Mouse (Mus musculus) MEL (cell line): ENCODE measurements around the gene Elovl7. TPM values are rescaled to one million over a fixed set of nuclear protein-coding genes. Genes with fewer than 3 reads are reported as not detected.

Experiments
- DNase-seq: peaks from one replicate; pipeline ENCODE4 v3.0.0; 2011; ENCODE audit warnings: low read depth, low spot score
- H3K27ac ChIP-seq: 2 replicates; pipeline ENCODE4 v1.5.1; 2012; ENCODE audit warnings: low read depth, mild to moderate bottlenecking, control low read depth, low read length, moderate library complexity; ENCODE audit not compliant: control insufficient read depth
- H3K27me3 ChIP-seq, 2 experiments: fragments of 150-350 bp in 1 of 2; sonication (generic) in 1 of 2; 2 replicates each; pipeline ENCODE4 v1.6.1; 2012; ENCODE audit warnings: low read length in 2 of 2, mild to moderate bottlenecking in 2 of 2, improper control_type of control experiment in 1 of 2, moderate library complexity in 1 of 2; ENCODE audit not compliant: insufficient read depth in 2 of 2, control insufficient read depth in 1 of 2
- H3K36me3 ChIP-seq, 2 experiments: 2 replicates each; pipeline ENCODE4 v1.6.1; 2012 to 2014; ENCODE audit warnings: low read length in 2 of 2, improper control_type of control experiment in 1 of 2, inconsistent platforms in 1 of 2, mild to moderate bottlenecking in 1 of 2; ENCODE audit not compliant: insufficient read depth in 2 of 2, control insufficient read depth in 1 of 2
- H3K4me1 ChIP-seq, 2 experiments: fragments of 150-350 bp in 1 of 2; sonication (generic) in 1 of 2; 2 replicates each; pipeline ENCODE4 v1.6.1; 2012; ENCODE audit warnings: low read length in 2 of 2, improper control_type of control experiment in 1 of 2, mild to moderate bottlenecking in 1 of 2; ENCODE audit not compliant: insufficient read depth in 2 of 2, control insufficient read depth in 1 of 2
- H3K4me3 ChIP-seq, 2 experiments: fragments of 150-350 bp in 1 of 2; sonication (generic) in 1 of 2; 2 replicates each; pipeline ENCODE4 v1.5.1; 2012; ENCODE audit warnings: low read depth in 2 of 2, low read length in 2 of 2, mild to moderate bottlenecking in 2 of 2, moderate library complexity in 2 of 2, control low read depth in 1 of 2, improper control_type of control experiment in 1 of 2; ENCODE audit not compliant: control insufficient read depth in 1 of 2, insufficient read depth in 1 of 2
- H3K79me2 ChIP-seq: 2 replicates; pipeline ENCODE4 v1.6.1; 2012; ENCODE audit warnings: mild to moderate bottlenecking, low read length, moderate library complexity; ENCODE audit not compliant: control insufficient read depth, poor library complexity, insufficient read depth
- H3K9ac ChIP-seq: 2 replicates; pipeline ENCODE4 v1.6.1; 2012; ENCODE audit warnings: low read depth, mild to moderate bottlenecking, control low read depth, low read length, moderate library complexity; ENCODE audit not compliant: control insufficient read depth, poor library complexity, severe bottlenecking
- H3K9me3 ChIP-seq: fragments of 150-350 bp; sonication (generic); replicated peaks from 2 replicates; pipeline ENCODE4 v1.6.1; 2012; ENCODE audit warnings: mild to moderate bottlenecking, low read length, improper control_type of control experiment, moderate library complexity; ENCODE audit not compliant: insufficient read depth
- CHD2 ChIP-seq: IDR thresholded peaks from 2 replicates; pipeline ENCODE4 v1.6.1; 2011; ENCODE audit warnings: low read length, improper control_type of control experiment
- ELF1 ChIP-seq: IDR thresholded peaks from 2 replicates; pipeline ENCODE4 v1.6.1; 2014; ENCODE audit warnings: low read depth, mild to moderate bottlenecking, inconsistent platforms, low read length, improper control_type of control experiment, moderate library complexity
- EP300 ChIP-seq, 2 experiments: IDR thresholded peaks; 2 replicates each; pipeline ENCODE4 v1.6.1; 2011; ENCODE audit warnings: improper control_type of control experiment in 2 of 2, low read length in 2 of 2, low read depth in 1 of 2, mild to moderate bottlenecking in 1 of 2
- ETS1 ChIP-seq: IDR thresholded peaks from 2 replicates; pipeline ENCODE4 v1.6.1; 2012; ENCODE audit warnings: low read depth, mild to moderate bottlenecking, inconsistent platforms, low read length, improper control_type of control experiment, moderate library complexity
- GATA1 ChIP-seq: IDR thresholded peaks from 2 replicates; pipeline ENCODE4 v1.6.1; 2011; ENCODE audit warnings: low read depth, low read length, improper control_type of control experiment
- HCFC1 ChIP-seq: IDR thresholded peaks from 2 replicates; pipeline ENCODE4 v1.6.1; 2012; ENCODE audit warnings: low read depth, mild to moderate bottlenecking, inconsistent platforms, low read length, improper control_type of control experiment, moderate library complexity
- JUND ChIP-seq: IDR thresholded peaks from 2 replicates; pipeline ENCODE4 v1.6.1; 2011; ENCODE audit warnings: low read depth, mild to moderate bottlenecking, improper control_type of control experiment, low read length
- MAFK ChIP-seq: IDR thresholded peaks from 2 replicates; pipeline ENCODE4 v1.6.1; 2011; ENCODE audit warnings: low read depth, mild to moderate bottlenecking, low read length, improper control_type of control experiment, borderline replicate concordance
- MAX ChIP-seq: IDR thresholded peaks from 2 replicates; pipeline ENCODE4 v1.6.1; 2011; ENCODE audit warnings: low read length, improper control_type of control experiment
- MAZ ChIP-seq: IDR thresholded peaks from 2 replicates; pipeline ENCODE4 v1.6.1; 2012; ENCODE audit warnings: low read depth, mild to moderate bottlenecking, inconsistent platforms, low read length, improper control_type of control experiment
- MXI1 ChIP-seq: IDR thresholded peaks from 2 replicates; pipeline ENCODE4 v1.6.1; 2011; ENCODE audit warnings: mild to moderate bottlenecking, low read depth, low read length, improper control_type of control experiment
- MYB ChIP-seq: IDR thresholded peaks from 2 replicates; pipeline ENCODE4 v1.6.1; 2011; ENCODE audit warnings: mild to moderate bottlenecking, low read depth, low read length, improper control_type of control experiment
- NELFE ChIP-seq: IDR thresholded peaks from 2 replicates; pipeline ENCODE4 v1.6.1; 2011; ENCODE audit warnings: low read depth, low read length, improper control_type of control experiment
- POLR2AphosphoS5 ChIP-seq: IDR thresholded peaks from 2 replicates; pipeline ENCODE4 v1.6.1; 2012; ENCODE audit warnings: low read depth, borderline replicate concordance, mild to moderate bottlenecking, inconsistent platforms, low read length, moderate library complexity, mixed read lengths
- RAD21 ChIP-seq: IDR thresholded peaks from 2 replicates; pipeline ENCODE4 v1.6.1; 2011; ENCODE audit warnings: mild to moderate bottlenecking, low read depth, low read length, improper control_type of control experiment
- RCOR1 ChIP-seq: IDR thresholded peaks from 2 replicates; pipeline ENCODE4 v1.6.1; 2012; ENCODE audit warnings: low read depth, mild to moderate bottlenecking, inconsistent platforms, low read length, improper control_type of control experiment
- SMC3 ChIP-seq: IDR thresholded peaks from 2 replicates; pipeline ENCODE4 v1.6.1; 2011; ENCODE audit warnings: low read depth, low read length, improper control_type of control experiment
- TBP ChIP-seq: IDR thresholded peaks from 2 replicates; pipeline ENCODE4 v1.8.0; 2011; ENCODE audit warnings: low read depth, low read length, improper control_type of control experiment
- TCF12 ChIP-seq: IDR thresholded peaks from 2 replicates; pipeline ENCODE4 v1.6.1; 2014; ENCODE audit warnings: low read depth, mild to moderate bottlenecking, inconsistent platforms, low read length, improper control_type of control experiment, moderate library complexity
- UBTF ChIP-seq: IDR thresholded peaks from 2 replicates; pipeline ENCODE4 v1.6.1; 2012; ENCODE audit warnings: low read depth, mild to moderate bottlenecking, inconsistent platforms, low read length, improper control_type of control experiment, moderate library complexity, borderline replicate concordance; ENCODE audit not compliant: insufficient read depth
- USF2 ChIP-seq, 2 experiments: IDR thresholded peaks; 2 replicates each; pipeline ENCODE4 v1.6.1; 2011 to 2012; ENCODE audit warnings: improper control_type of control experiment in 2 of 2, low read length in 2 of 2, borderline replicate concordance in 1 of 2, inconsistent platforms in 1 of 2, low read depth in 1 of 2, mild to moderate bottlenecking in 1 of 2; ENCODE audit not compliant: insufficient read depth in 1 of 2
- ZKSCAN1 ChIP-seq: IDR thresholded peaks from 2 replicates; pipeline ENCODE4 v1.6.1; 2012; ENCODE audit warnings: low read depth, mild to moderate bottlenecking, inconsistent platforms, low read length, improper control_type of control experiment, moderate library complexity
- ZMIZ1 ChIP-seq: IDR thresholded peaks from 2 replicates; pipeline ENCODE4 v1.6.1; 2012; ENCODE audit warnings: low read depth, mild to moderate bottlenecking, inconsistent platforms, low read length, improper control_type of control experiment, moderate library complexity
- ZNF384 ChIP-seq: IDR thresholded peaks from 2 replicates; pipeline ENCODE4 v1.6.1; 2012; ENCODE audit warnings: low read depth, mild to moderate bottlenecking, inconsistent platforms, low read length, improper control_type of control experiment
- polyA plus RNA-seq, 2 experiments: library from polyadenylated mRNA; stranded (reverse) in 1 of 2; unstranded in 1 of 2; fragments of >175 nt in 1 of 2; fragments of >200 nt in 1 of 2; gene quantifications; 2 replicates each; pipeline versions ENCODE4 v1.2.1 to v1.2.4; 2012; ENCODE audit warnings: low replicate concordance in 2 of 2, low read depth in 1 of 2; ENCODE audit not compliant: insufficient read length in 2 of 2, insufficient read depth in 1 of 2, missing spikeins in 1 of 2
- total RNA-seq: library from RNA; depleted of rRNA; stranded (reverse); fragments of 300-350 nt; gene quantifications from 2 replicates; pipeline ENCODE4 v1.2.3, GENCODE M21; 2012

Elovl7 gene
- total and polyA plus RNA-seq, 3 experiments = not detected

- H3K9me3 ChIP-seq = no peaks in the 10 kb centered on the region
- no peaks in the 10 kb centered on the region for H3K27me3 ChIP-seq
- H3K4me1 ChIP-seq = peaks cover 0 to 7% of the 10 kb centered on the region in 2 experiments; a peak in 1 of 4 replicates
- TF ChIP-seq CHD2 (no peak), RCOR1 (no peak), TCF12 (no peak), UBTF (no peak), ZMIZ1 (no peak), EP300 (IDR thresholded peaks at IDR 0.05; ENCODE audit: low read depth in 1 of 2, low read length in 2 of 2) (no peak), ELF1 (no peak), MAX (no peak), TBP (no peak), SMC3 (no peak), HCFC1 (no peak), MYB (no peak)
- TF ChIP-seq, all 39 proteins: peak for 0
- Histone ChIP-seq H3K27ac (no peak overlapping the region), H3K79me2 (peaks cover 16% of the 10 kb centered on the region), H3K36me3 (peaks cover 0 to 1% of the 10 kb centered on the region in 2 experiments; a peak in 3 of 4 replicates), H3K4me3 (no peak overlapping the region), H3K9ac (no peak overlapping the region)
- no peak for DNase-seq
Measured at GRCm38 (mm10) chr13:108323317-108323716, 109.1 kb downstream of the Elovl7 start.

GRCm38 (mm10) chr13:108323866-108324829 is 109.9 kb downstream of the Elovl7 start:
- H3K79me2 ChIP-seq = peaks cover 10% of the 10 kb centered on the region; the same call in 1 of the 2 replicates
- no peak overlapping the region for H3K27ac ChIP-seq
- TF ChIP-seq MAFK (no peak), JUND (no peak), MXI1 (no peak), MAZ (no peak), NELFE (no peak), GATA1 (no peak), EP300 (IDR thresholded peaks at IDR 0.05; ENCODE audit: low read depth in 1 of 2, low read length in 2 of 2) (no peak), MYB (no peak), POLR2AphosphoS5 (no peak), ZNF384 (no peak), RAD21 (no peak), HCFC1 (no peak), ZKSCAN1 (no peak), RCOR1 (no peak), ELF1 (no peak), ETS1 (no peak), SMC3 (no peak), USF2 (IDR thresholded peaks at IDR 0.05; ENCODE audit: borderline replicate concordance in 1 of 2, insufficient read depth in 1 of 2, low read depth in 1 of 2, low read length in 2 of 2) (no peak)
- TF ChIP-seq, all 39 proteins: peak for 0
- Histone ChIP-seq H3K9me3 (no peaks in the 10 kb centered on the region), H3K4me3 (no peak overlapping the region), H3K4me1 (peaks cover 0 to 7% of the 10 kb centered on the region in 2 experiments; a peak in 1 of 4 replicates), H3K36me3 (peaks cover 0 to 1% of the 10 kb centered on the region in 2 experiments; a peak in 3 of 4 replicates), H3K9ac (no peak overlapping the region), H3K27me3 (no peaks in the 10 kb centered on the region)
- no peak for DNase-seq
